Mouse (Mus musculus): ENCODE measurements around the gene Tspear.

- TF ChIP-seq POLR2A (IDR thresholded peaks at IDR 0.05; ENCODE audit: borderline replicate concordance, extremely low read depth, insufficient read depth, insufficient read length, poor library complexity, severe bottlenecking), result no peak
- TF ChIP-seq CTCF (IDR thresholded peaks at IDR 0.05; ENCODE audit: borderline replicate concordance, extremely low read depth, insufficient read depth, insufficient read length), result no peak
Measured at GRCm38 (mm10) chr10:77682994-77683393, 3.4 kb upstream of the Tspear start.

All from brain, embryonic 14.5 days (tissue).